Mouse (Mus musculus) neural tube, embryonic 15.5 days (tissue): Measurements from ENCODE around the gene Hamp. TPM values are rescaled to one million over a fixed set of nuclear protein-coding genes. Genes with fewer than 3 reads are reported as not detected.
A peak's percentile ranks its signal among the peaks of the same experiment; 100 is the strongest.
"Not testable (repeated sequence)": the region's sequence is repeated elsewhere in the genome, so short reads cannot be mapped to it uniquely, and the experiment has no call there.

Experiments
- ATAC-seq: fragments of 200-750 bp; cut with Nextera tagmentation; 2 replicates; pipeline ENCODE4 v1.8.0; 2017; ENCODE audit warnings: mild to moderate bottlenecking, moderate TSS enrichment, moderate library complexity; ENCODE audit not compliant: low FRiP score
- H3K27ac ChIP-seq: fragments of 300-500 bp; sonication (generic); replicated peaks from 2 replicates; pipeline ENCODE4 v1.5.1; 2015; ENCODE audit warnings: mild to moderate bottlenecking, inconsistent platforms
- H3K27me3 ChIP-seq: fragments of 300-500 bp; sonication (generic); replicated peaks from 2 replicates; pipeline ENCODE4 v1.6.1; 2015; ENCODE audit warnings: inconsistent platforms
- H3K36me3 ChIP-seq: fragments of 300-500 bp; sonication (generic); 2 replicates; pipeline ENCODE4 v1.6.1; 2015; ENCODE audit warnings: inconsistent platforms
- H3K4me1 ChIP-seq: fragments of 300-500 bp; sonication (generic); 2 replicates; pipeline ENCODE4 v1.6.1; 2015; ENCODE audit warnings: inconsistent platforms
- H3K4me2 ChIP-seq: fragments of 300-500 bp; sonication (generic); 2 replicates; pipeline ENCODE4 v1.6.1; 2015; ENCODE audit warnings: inconsistent platforms, mild to moderate bottlenecking, moderate library complexity
- H3K4me3 ChIP-seq: fragments of 300-500 bp; sonication (generic); replicated peaks from 2 replicates; pipeline ENCODE4 v1.5.1; 2015; ENCODE audit warnings: mild to moderate bottlenecking, inconsistent platforms
- H3K9ac ChIP-seq: fragments of 300-500 bp; sonication (generic); replicated peaks from 2 replicates; pipeline ENCODE4 v1.6.1; 2015; ENCODE audit warnings: mild to moderate bottlenecking, inconsistent platforms
- H3K9me3 ChIP-seq: fragments of 300-500 bp; sonication (generic); replicated peaks from 2 replicates; pipeline ENCODE4 v1.6.1; 2016; ENCODE audit warnings: inconsistent platforms
- WGBS: fragments of 180-500 bp; shearing (Covaris S2); methylation state at CpG from one replicate; pipeline ENCODE4 v1.1.7; 2015; ENCODE audit warnings: mixed read lengths; 5-methylcytosine and 5-hydroxymethylcytosine counted together
- polyA plus RNA-seq: library from polyadenylated mRNA; unstranded; fragments of >200 nt; fragmentation: Nextera tagmentation; extraction: Ambion mirVana; gene quantifications from 2 replicates; pipeline ENCODE4 v1.2.1, GENCODE M21; 2015

Hamp gene
- polyA plus RNA-seq, 1 experiment from 2014 or later = not detected

- Histone ChIP-seq H3K27ac (peak overlapping the region; percentile 99; the same call in 1 of the 2 replicates), H3K27me3 (no peaks in the 10 kb centered on the region), H3K9ac (peak overlapping the region; percentile 93), H3K36me3 (peaks cover 46% of the 10 kb centered on the region), H3K4me2 (peak overlapping the region; percentile 94), H3K4me1 (peaks cover 43% of the 10 kb centered on the region), H3K4me3 (peak overlapping the region; percentile 64), H3K9me3 (no peaks in the 10 kb centered on the region)
- 64% methylated on average over 12 of the region's 12 CpGs for WGBS
- ATAC-seq = no peak
These were observed 11.2 kb upstream of the Hamp start for GRCm38 (mm10) chr7:30954971-30955520.

GRCm38 (mm10) chr7:30954036-30954435, 10.2 kb upstream of the Hamp start:
- H3K27me3 ChIP-seq = no peaks in the 10 kb centered on the region
- H3K9ac ChIP-seq = no peak overlapping the region
- WGBS = 87% methylated on average over 3 of the region's 3 CpGs
- no peak overlapping the region for H3K4me2 ChIP-seq
- H3K27ac ChIP-seq = no peak overlapping the region
- no peaks in the 10 kb centered on the region for H3K9me3 ChIP-seq
- H3K4me1 ChIP-seq = peaks cover 42% of the 10 kb centered on the region
- no peak for ATAC-seq
- H3K36me3 ChIP-seq = peaks cover 55% of the 10 kb centered on the region
- H3K4me3 ChIP-seq = no peak overlapping the region

GRCm38 (mm10) chr7:30953459-30953858, 9.6 kb upstream of the Hamp start:
- 92% methylated on average over 6 of the region's 6 CpGs for WGBS

GRCm38 (mm10) chr7:30952441-30953265, 8.8 kb upstream of the Hamp start:
- no peaks in the 10 kb centered on the region for H3K27me3 ChIP-seq
- no peaks in the 10 kb centered on the region for H3K9me3 ChIP-seq
- 94% methylated on average over 16 of the region's 16 CpGs for WGBS
- no peak overlapping the region for H3K4me2 ChIP-seq
- no peak overlapping the region for H3K4me3 ChIP-seq
- peaks cover 29% of the 10 kb centered on the region for H3K4me1 ChIP-seq
- H3K36me3 ChIP-seq = peaks cover 56% of the 10 kb centered on the region
- ATAC-seq = no peak
- no peak overlapping the region; the same call in 1 of the 2 replicates for H3K9ac ChIP-seq
- no peak overlapping the region for H3K27ac ChIP-seq

More at GRCm38 (mm10) chr7:30953459-30953858, 9.6 kb upstream of the Hamp start:
- H3K27me3 ChIP-seq = no peaks in the 10 kb centered on the region
- ATAC-seq = no peak
- H3K4me1 ChIP-seq = peaks cover 37% of the 10 kb centered on the region
- H3K27ac ChIP-seq = no peak overlapping the region
- peaks cover 57% of the 10 kb centered on the region for H3K36me3 ChIP-seq
- no peak overlapping the region for H3K9ac ChIP-seq
- H3K4me2 ChIP-seq = no peak overlapping the region
- no peak overlapping the region for H3K4me3 ChIP-seq
- no peaks in the 10 kb centered on the region for H3K9me3 ChIP-seq

GRCm38 (mm10) chr7:30949902-30950301, 6.1 kb upstream of the Hamp start:
- H3K27ac ChIP-seq, H3K4me2 ChIP-seq, H3K27me3 ChIP-seq, H3K9me3 ChIP-seq, ATAC-seq, H3K9ac ChIP-seq, H3K4me3 ChIP-seq: not testable (repeated sequence)
- peaks cover 20% of the 10 kb centered on the region for H3K4me1 ChIP-seq
- H3K36me3 ChIP-seq = peaks cover 69% of the 10 kb centered on the region
- 85% methylated on average over 3 of the region's 3 CpGs for WGBS

GRCm38 (mm10) chr7:30945876-30946275, 2.0 kb upstream of the Hamp start:
- no peak overlapping the region for H3K27ac ChIP-seq
- no peak overlapping the region for H3K4me3 ChIP-seq
- H3K9me3 ChIP-seq = no peaks in the 10 kb centered on the region
- H3K4me1 ChIP-seq = no peaks in the 10 kb centered on the region
- H3K4me2 ChIP-seq = no peak overlapping the region
- no peak for ATAC-seq
- WGBS = 98% methylated on average over 7 of the region's 7 CpGs
- H3K27me3 ChIP-seq = no peaks in the 10 kb centered on the region
- H3K9ac ChIP-seq = no peak overlapping the region
- H3K36me3 ChIP-seq = peaks cover 34% of the 10 kb centered on the region

- H3K27ac ChIP-seq, H3K4me3 ChIP-seq, H3K9ac ChIP-seq, H3K4me1 ChIP-seq, H3K27me3 ChIP-seq, H3K4me2 ChIP-seq, H3K9me3 ChIP-seq, ATAC-seq: not testable (repeated sequence)
- WGBS = 92% methylated on average over 7 of the region's 7 CpGs
- H3K36me3 ChIP-seq = peaks cover 30% of the 10 kb centered on the region
These were observed 1.6 kb upstream of the Hamp start for GRCm38 (mm10) chr7:30945466-30945865.

GRCm38 (mm10) chr7:30944706-30945105, 874 bp upstream of the Hamp start:
- not testable (repeated sequence) for H3K4me2 ChIP-seq, H3K4me3 ChIP-seq, H3K9ac ChIP-seq, H3K27ac ChIP-seq, H3K4me1 ChIP-seq, H3K9me3 ChIP-seq, ATAC-seq, H3K27me3 ChIP-seq
- 71% methylated on average over 2 of the region's 2 CpGs for WGBS
- H3K36me3 ChIP-seq = peaks cover 22% of the 10 kb centered on the region

- 59% methylated on average over 3 of the region's 3 CpGs for WGBS
- H3K27ac ChIP-seq, H3K4me3 ChIP-seq, H3K27me3 ChIP-seq, H3K9ac ChIP-seq, ATAC-seq, H3K4me1 ChIP-seq, H3K4me2 ChIP-seq, H3K9me3 ChIP-seq: not testable (repeated sequence)
- peaks cover 12% of the 10 kb centered on the region for H3K36me3 ChIP-seq
These were observed 1.5 kb downstream of the Hamp start for GRCm38 (mm10) chr7:30942365-30942764.

GRCm38 (mm10) chr7:30940070-30940469, 3.8 kb downstream of the Hamp start:
- not testable (repeated sequence) for H3K4me3 ChIP-seq, H3K27me3 ChIP-seq, H3K36me3 ChIP-seq, H3K4me2 ChIP-seq, H3K9me3 ChIP-seq, ATAC-seq, H3K4me1 ChIP-seq, H3K27ac ChIP-seq, H3K9ac ChIP-seq
- 87% methylated on average over 1 of the region's 1 CpGs for WGBS

- not testable (repeated sequence) for H3K4me2 ChIP-seq, ATAC-seq, H3K4me1 ChIP-seq, H3K36me3 ChIP-seq, H3K4me3 ChIP-seq, H3K27ac ChIP-seq, H3K9me3 ChIP-seq, H3K9ac ChIP-seq, H3K27me3 ChIP-seq
- WGBS = 85% methylated on average over 6 of the region's 6 CpGs
These were observed 8.3 kb downstream of the Hamp start for GRCm38 (mm10) chr7:30935422-30936099.

GRCm38 (mm10) chr7:30924581-30924980, 19.3 kb downstream of the Hamp start, which contains the start of gene Hamp2:
Gene Hamp2, minus strand, starts transcription at chr7:30924681.
- not testable (repeated sequence) for H3K4me1 ChIP-seq, H3K27me3 ChIP-seq, H3K27ac ChIP-seq, ATAC-seq, H3K9me3 ChIP-seq, H3K4me2 ChIP-seq, H3K4me3 ChIP-seq, H3K36me3 ChIP-seq, H3K9ac ChIP-seq
- 78% methylated on average over 2 of the region's 2 CpGs for WGBS
